Mouse (Mus musculus) embryonic facial prominence, embryonic 11.5 days (tissue): ENCODE measurements around the gene Ear1. TPM values are rescaled to one million over a fixed set of nuclear protein-coding genes. Genes with fewer than 3 reads are reported as not detected.
"Not testable (repeated sequence)": the region's sequence is repeated elsewhere in the genome, so short reads cannot be mapped to it uniquely, and the experiment has no call there.

Experiments
- ATAC-seq: fragments of 200-750 bp; cut with Nextera tagmentation; replicated peaks from 2 replicates; pipeline ENCODE4 v1.8.0; 2017; ENCODE audit warnings: low read depth; ENCODE audit not compliant: insufficient number of reproducible peaks, low FRiP score, low TSS enrichment
- DNase-seq: peaks from one replicate; pipeline ENCODE4 v3.0.0-alpha.2; 2015; ENCODE audit warnings: low spot score
- H3K27ac ChIP-seq: fragments of 300-500 bp; sonication (generic); replicated peaks from 2 replicates; pipeline ENCODE4 v1.5.1; 2014; ENCODE audit warnings: mild to moderate bottlenecking, low read depth, low read length, control low read depth
- H3K27me3 ChIP-seq: fragments of 300-500 bp; sonication (generic); 2 replicates; pipeline ENCODE4 v1.6.1; 2014; ENCODE audit warnings: mild to moderate bottlenecking, low read length, moderate library complexity, mixed read lengths; ENCODE audit not compliant: control insufficient read depth, insufficient read depth
- H3K36me3 ChIP-seq: fragments of 300-500 bp; sonication (generic); replicated peaks from 2 replicates; pipeline ENCODE4 v1.6.1; 2014; ENCODE audit warnings: low read depth, mild to moderate bottlenecking, low read length, moderate library complexity, mixed read lengths; ENCODE audit not compliant: control insufficient read depth, insufficient read depth
- H3K4me1 ChIP-seq: fragments of 300-500 bp; sonication (generic); 2 replicates; pipeline ENCODE4 v1.6.1; 2014; ENCODE audit warnings: low read length, mixed read lengths; ENCODE audit not compliant: control insufficient read depth, insufficient read depth
- H3K4me2 ChIP-seq: fragments of 300-500 bp; sonication (generic); 2 replicates; pipeline ENCODE4 v1.6.1; 2014; ENCODE audit warnings: low read depth, mild to moderate bottlenecking, control low read depth, low read length, moderate library complexity
- H3K4me3 ChIP-seq: fragments of 300-500 bp; sonication (generic); 2 replicates; pipeline ENCODE4 v1.5.1; 2014; ENCODE audit warnings: low read depth, low read length, control low read depth
- H3K9ac ChIP-seq: fragments of 300-500 bp; sonication (generic); replicated peaks from 2 replicates; pipeline ENCODE4 v1.6.1; 2014; ENCODE audit warnings: mild to moderate bottlenecking, control low read depth, low read length
- H3K9me3 ChIP-seq: fragments of 300-500 bp; sonication (generic); replicated peaks from 2 replicates; pipeline ENCODE4 v1.6.1; 2016; ENCODE audit warnings: mild to moderate bottlenecking, low read length, inconsistent platforms, mixed read lengths; ENCODE audit not compliant: control insufficient read depth
- WGBS: fragments of 180-500 bp; shearing (Covaris S2); extraction: QIAGEN DNeasy Blood & Tissue Kit; methylation state at CpG from one replicate; pipeline ENCODE4 v1.1.7; 2014; 5-methylcytosine and 5-hydroxymethylcytosine counted together
- polyA plus RNA-seq: library from polyadenylated mRNA; unstranded; fragments of >200 nt; fragmentation: Nextera tagmentation; extraction: Ambion mirVana; gene quantifications from 2 replicates; pipeline ENCODE4 v1.2.1, GENCODE M21; 2014

The Ear1 gene
- polyA plus RNA-seq, 1 experiment from 2014 or later = not detected

DNA sequence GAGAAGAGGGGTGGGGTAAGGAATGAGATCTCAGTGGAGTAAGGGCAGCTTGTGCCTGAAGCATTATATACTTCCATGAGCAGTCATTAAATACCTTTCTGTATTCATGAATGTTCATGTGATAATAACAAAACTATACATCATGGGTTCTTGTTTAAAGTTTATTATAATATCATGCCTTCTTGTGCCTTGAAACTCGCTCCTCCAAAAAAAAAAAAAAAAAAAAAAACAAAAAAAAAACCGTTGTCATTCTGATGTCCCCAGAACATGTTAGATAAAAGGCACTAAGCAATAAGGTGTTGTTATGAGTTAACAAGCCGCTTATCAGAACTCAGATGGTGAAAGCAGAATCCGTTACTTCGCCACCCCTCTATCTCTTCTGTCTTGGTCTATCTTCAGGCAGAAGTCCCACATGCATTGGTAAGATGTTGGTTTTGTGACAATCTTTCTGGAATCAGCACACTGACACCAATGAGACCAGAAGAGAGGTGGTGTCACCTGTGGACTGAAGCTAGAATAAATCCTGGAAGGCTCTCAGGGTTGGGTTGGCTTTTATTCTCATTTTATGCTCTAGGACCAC, 4.7 kb upstream of the Ear1 start:
- not testable (repeated sequence) for H3K27me3 ChIP-seq, DNase-seq, H3K27ac ChIP-seq, H3K9me3 ChIP-seq, ATAC-seq, H3K9ac ChIP-seq, H3K4me3 ChIP-seq, H3K36me3 ChIP-seq, H3K4me2 ChIP-seq, H3K4me1 ChIP-seq
- 88% methylated on average over 5 of the region's 5 CpGs for WGBS

GRCm38 (mm10) chr14:43877789-43878188, 2.5 kb upstream of the Ear1 start:
- not testable (repeated sequence) for H3K9ac ChIP-seq, H3K9me3 ChIP-seq, ATAC-seq, H3K27ac ChIP-seq, H3K4me3 ChIP-seq, H3K27me3 ChIP-seq, DNase-seq, H3K36me3 ChIP-seq, H3K4me2 ChIP-seq, H3K4me1 ChIP-seq
- 42% methylated on average over 1 of the region's 2 CpGs for WGBS

- not testable (repeated sequence) for ATAC-seq, H3K36me3 ChIP-seq, H3K4me1 ChIP-seq, H3K9ac ChIP-seq, H3K4me3 ChIP-seq, H3K27ac ChIP-seq, H3K9me3 ChIP-seq, H3K27me3 ChIP-seq, DNase-seq, H3K4me2 ChIP-seq
- 85% methylated on average over 3 of the region's 3 CpGs for WGBS
Observed at GRCm38 (mm10) chr14:43874862-43875261, 455 bp downstream of the Ear1 start.

GRCm38 (mm10) chr14:43860522-43860921, 14.8 kb downstream of the Ear1 start:
- H3K9ac ChIP-seq, H3K27me3 ChIP-seq, H3K4me1 ChIP-seq, H3K9me3 ChIP-seq, H3K27ac ChIP-seq, H3K4me2 ChIP-seq, H3K4me3 ChIP-seq, H3K36me3 ChIP-seq: not testable (repeated sequence)
- 0 out of 2 replicates have a peak, but pooled peaks have one; percentile 34 for ATAC-seq
- DNase-seq = peak; percentile 40
- WGBS = 22% methylated on average over 2 of the region's 2 CpGs

DNA sequence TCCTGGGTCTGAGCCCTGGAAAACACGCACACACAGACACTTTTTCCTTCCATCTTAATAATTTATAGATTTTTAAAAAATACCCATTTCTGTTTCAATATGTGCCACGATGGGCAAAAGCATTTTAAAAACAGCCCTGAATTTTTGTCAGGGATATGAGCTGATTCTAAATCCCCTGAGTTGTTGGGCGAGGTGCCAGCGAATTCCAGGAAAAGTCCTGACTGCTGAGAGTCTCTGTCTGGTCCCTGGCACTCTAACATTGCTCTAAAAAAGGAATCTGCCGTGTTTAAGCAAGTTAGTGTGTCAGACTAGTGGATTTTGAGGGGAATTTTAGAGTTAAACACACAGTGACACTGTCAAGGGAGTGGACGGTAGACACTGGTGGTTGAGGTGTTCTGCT, 15.9 kb downstream of the Ear1 start:
- H3K4me2 ChIP-seq, H3K4me1 ChIP-seq, H3K9me3 ChIP-seq, H3K9ac ChIP-seq, H3K27ac ChIP-seq, ATAC-seq, DNase-seq, H3K27me3 ChIP-seq, H3K4me3 ChIP-seq, H3K36me3 ChIP-seq: not testable (repeated sequence)
- 77% methylated on average over 4 of the region's 6 CpGs for WGBS

GRCm38 (mm10) chr14:43843949-43844573, 31.3 kb downstream of the Ear1 start:
- not testable (repeated sequence) for H3K4me2 ChIP-seq, ATAC-seq, H3K4me3 ChIP-seq, H3K9ac ChIP-seq, H3K27me3 ChIP-seq, H3K27ac ChIP-seq, H3K9me3 ChIP-seq, DNase-seq, H3K4me1 ChIP-seq, H3K36me3 ChIP-seq
- WGBS = 82% methylated on average over 4 of the region's 4 CpGs

DNA sequence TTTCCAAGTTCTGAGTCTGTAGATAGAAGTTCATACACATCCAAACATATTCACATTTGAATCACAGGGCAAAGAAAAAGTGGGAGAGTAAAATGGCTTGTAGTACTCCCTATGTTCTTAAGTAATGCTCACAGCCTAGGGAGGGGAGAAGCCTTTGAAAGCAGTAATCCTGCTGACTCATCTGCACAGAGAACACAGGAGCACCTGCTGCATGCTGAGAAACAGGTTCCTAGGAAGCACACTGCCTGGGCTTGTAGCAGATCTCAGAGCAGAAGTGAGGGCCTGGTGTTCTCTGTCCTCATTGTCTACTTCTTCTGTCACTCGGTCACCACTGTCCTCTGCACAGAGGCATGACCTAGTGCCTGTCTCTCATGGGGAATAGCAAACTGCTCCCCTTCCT, 34.3 kb downstream of the Ear1 start:
- H3K36me3 ChIP-seq, H3K4me3 ChIP-seq, H3K27ac ChIP-seq, DNase-seq, H3K9me3 ChIP-seq, H3K4me1 ChIP-seq, ATAC-seq, H3K4me2 ChIP-seq, H3K27me3 ChIP-seq, H3K9ac ChIP-seq: not testable (repeated sequence)
- no CpG with 5 or more reads among the region's 1 CpGs for WGBS

DNA sequence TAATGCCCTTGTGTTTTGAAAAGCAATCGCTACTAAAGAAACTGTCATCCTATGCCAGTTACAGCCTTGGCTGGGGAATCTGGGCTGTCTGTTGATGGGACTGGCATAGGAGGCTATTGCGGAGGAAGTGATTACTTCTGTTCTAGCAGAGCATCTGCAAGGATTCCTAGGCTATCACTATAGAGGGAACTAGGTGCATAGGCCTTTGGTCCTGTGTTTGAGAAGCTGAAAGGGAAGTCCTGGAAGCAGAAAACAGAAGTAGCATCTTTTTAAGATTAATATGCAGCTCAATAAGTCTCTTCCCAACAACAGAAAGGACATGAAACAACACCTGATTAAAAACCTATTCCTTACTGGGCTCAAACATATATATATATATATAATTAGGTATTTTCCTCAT, 40.0 kb downstream of the Ear1 start:
- ATAC-seq, H3K9me3 ChIP-seq, H3K4me1 ChIP-seq, H3K4me3 ChIP-seq, H3K4me2 ChIP-seq, H3K9ac ChIP-seq, H3K27ac ChIP-seq, DNase-seq, H3K36me3 ChIP-seq, H3K27me3 ChIP-seq: not testable (repeated sequence)
- WGBS = 87% methylated on average over 2 of the region's 2 CpGs
